Mouse (Mus musculus) MEL (cell line): ENCODE measurements around the gene Gipc1.

Source experiments
- CTCF ChIP-seq, 3 experiments: IDR thresholded peaks in 2 of 3; conservative IDR thresholded peaks in 1 of 3; 2 replicates each; pipeline ENCODE4 v1.5.1; 2011 to 2012; ENCODE audit warnings: low read length in 3 of 3, low read depth in 2 of 3, mild to moderate bottlenecking in 2 of 3, improper control_type of control experiment in 1 of 3, inconsistent platforms in 1 of 3, mixed read lengths in 1 of 3, moderate library complexity in 1 of 3; ENCODE audit not compliant: control insufficient read depth in 1 of 3, insufficient read depth in 1 of 3, poor library complexity in 1 of 3, severe bottlenecking in 1 of 3
- EP300 ChIP-seq, 2 experiments: IDR thresholded peaks; 2 replicates each; pipeline ENCODE4 v1.6.1; 2011; ENCODE audit warnings: improper control_type of control experiment in 2 of 2, low read length in 2 of 2, low read depth in 1 of 2, mild to moderate bottlenecking in 1 of 2
- GATA1 ChIP-seq: IDR thresholded peaks from 2 replicates; pipeline ENCODE4 v1.6.1; 2011; ENCODE audit warnings: low read depth, low read length, improper control_type of control experiment
- MAX ChIP-seq: IDR thresholded peaks from 2 replicates; pipeline ENCODE4 v1.6.1; 2011; ENCODE audit warnings: low read length, improper control_type of control experiment
- MAZ ChIP-seq: IDR thresholded peaks from 2 replicates; pipeline ENCODE4 v1.6.1; 2012; ENCODE audit warnings: low read depth, mild to moderate bottlenecking, inconsistent platforms, low read length, improper control_type of control experiment
- POLR2A ChIP-seq, 2 experiments: IDR thresholded peaks; 2 replicates each; pipeline ENCODE4 v1.6.1; 2011 to 2012; ENCODE audit warnings: low read length in 2 of 2, mild to moderate bottlenecking in 2 of 2, control low read depth in 1 of 2, improper control_type of control experiment in 1 of 2, low read depth in 1 of 2, moderate library complexity in 1 of 2; ENCODE audit not compliant: control insufficient read depth in 1 of 2, insufficient read depth in 1 of 2, poor library complexity in 1 of 2
- TAL1 ChIP-seq: IDR thresholded peaks from 2 replicates; pipeline ENCODE4 v1.6.1; 2012; ENCODE audit warnings: mild to moderate bottlenecking, inconsistent platforms, low read length, moderate library complexity, mixed read lengths
- UBTF ChIP-seq: IDR thresholded peaks from 2 replicates; pipeline ENCODE4 v1.6.1; 2012; ENCODE audit warnings: low read depth, mild to moderate bottlenecking, inconsistent platforms, low read length, improper control_type of control experiment, moderate library complexity, borderline replicate concordance; ENCODE audit not compliant: insufficient read depth
- USF1 ChIP-seq: IDR thresholded peaks from 2 replicates; pipeline ENCODE4 v1.6.1; 2014; ENCODE audit warnings: low read depth, mild to moderate bottlenecking, inconsistent platforms, low read length, improper control_type of control experiment, moderate library complexity
- ZMIZ1 ChIP-seq: IDR thresholded peaks from 2 replicates; pipeline ENCODE4 v1.6.1; 2012; ENCODE audit warnings: low read depth, mild to moderate bottlenecking, inconsistent platforms, low read length, improper control_type of control experiment, moderate library complexity

- TF ChIP-seq USF1 (no peak), CTCF (IDR thresholded peaks at IDR 0.05 in 2 of 3, conservative IDR thresholded peaks at IDR 0.05 in 1 of 3; ENCODE audit: control insufficient read depth in 1 of 3, insufficient read depth in 1 of 3, low read depth in 2 of 3, low read length in 3 of 3, poor library complexity in 1 of 3, severe bottlenecking in 1 of 3) (no peak), GATA1 (no peak), UBTF (no peak), POLR2A (IDR thresholded peaks at IDR 0.05; ENCODE audit: control insufficient read depth in 1 of 2, insufficient read depth in 1 of 2, low read depth in 1 of 2, low read length in 2 of 2, poor library complexity in 1 of 2) (no peak), EP300 (IDR thresholded peaks at IDR 0.05; ENCODE audit: low read depth in 1 of 2, low read length in 2 of 2) (no peak), ZMIZ1 (no peak), MAZ (no peak), MAX (no peak), TAL1 (no peak)
These were observed 11.6 kb downstream of the Gipc1 start for GRCm38 (mm10) chr8:83664096-83664495.
